ENCODE assay signal across 12 mouse cellular contexts in the genomic region with DNA sequence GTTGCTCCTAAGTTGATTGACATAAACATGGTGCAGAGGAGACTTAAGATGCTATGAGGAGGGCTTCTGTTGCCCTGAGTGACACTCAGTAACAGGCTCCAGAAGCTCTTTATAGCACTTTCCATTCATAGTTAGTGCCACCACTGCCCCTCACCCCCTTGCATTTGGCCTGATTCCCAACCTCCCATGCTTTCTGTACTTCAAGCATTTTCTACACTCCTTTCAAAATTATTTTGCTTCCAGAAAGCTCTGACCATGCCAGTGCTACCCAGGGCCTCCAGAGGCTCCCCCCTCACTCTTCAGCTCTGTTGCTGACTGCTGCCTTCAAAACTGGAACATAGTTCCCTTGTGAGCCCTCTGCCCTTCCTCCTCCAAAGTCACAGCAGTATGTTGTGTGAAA.
DNase-seq lines count a peak whose midpoint lies in the region; ATAC-seq and TF ChIP-seq lines count a peak whose summit lies in the region.
"Had no signal": no experiment of that assay in that cellular context is flagged by ENCODE, and none has a peak within 500 bp of the region (broad histone marks: within the 10 kb centered on the region; RNA-seq: fewer than 3 reads in every experiment).

No protein-coding gene starts in this region.

- H3K27ac ChIP-seq in embryonic facial prominence, embryonic 12.5 days = peak overlapping the region; percentile 59
- H3K27ac ChIP-seq in limb, embryonic 14.5 days (replicated peaks; ENCODE audit: low read depth, low read length) = no peak overlapping the region
- H3K27ac ChIP-seq: liver, embryonic 15.5 days had no signal

- TF ChIP-seq POLR2A in limb, embryonic 14.5 days (IDR thresholded peaks at IDR 0.05; ENCODE audit: borderline replicate concordance, extremely low read depth, insufficient read depth, insufficient read length) = no peak

- H3K4me2 ChIP-seq in embryonic facial prominence, embryonic 12.5 days (replicated peaks) = no peak overlapping the region
- no peak overlapping the region for H3K4me2 ChIP-seq in limb, embryonic 14.5 days (replicated peaks; ENCODE audit: low read depth, low read length, severe bottlenecking)
- H3K4me2 ChIP-seq: liver, embryonic 15.5 days had no signal

- DNase-seq in cerebellum, adult 9-10 months = peak; percentile 11
- no peak for DNase-seq in cerebellum, adult 11 months
- peak; percentile 3 to 7 for DNase-seq in kidney, postnatal 4 days
- no peak for DNase-seq in kidney, postnatal 25 days
- no peak for DNase-seq in limb, embryonic 14.5 days (ENCODE audit: low spot score)
- DNase-seq in thymus, postnatal 10 days (ENCODE audit: low spot score in 2 of 2) = no peak
- no peak for DNase-seq in heart, adult 18-20 months
- DNase-seq: adrenal gland, adult 2 months; thymus, postnatal 36 days had no signal

- no peaks in the 10 kb centered on the region for H3K9me3 ChIP-seq in embryonic facial prominence, embryonic 12.5 days
- no peaks in the 10 kb centered on the region for H3K9me3 ChIP-seq in limb, embryonic 14.5 days (ENCODE audit: control insufficient read depth, low read length)
- H3K9me3 ChIP-seq: liver, embryonic 15.5 days had no signal

- H3K9ac ChIP-seq in embryonic facial prominence, embryonic 12.5 days = no peak overlapping the region
- H3K9ac ChIP-seq in limb, embryonic 14.5 days (ENCODE audit: low read depth, low read length, severe bottlenecking) = no peak overlapping the region
- H3K9ac ChIP-seq: liver, embryonic 15.5 days had no signal

- H3K4me1 ChIP-seq in embryonic facial prominence, embryonic 12.5 days = peaks cover 5% of the 10 kb centered on the region
- H3K4me1 ChIP-seq in limb, embryonic 14.5 days (ENCODE audit: control insufficient read depth, insufficient read depth, low read length) = no peaks in the 10 kb centered on the region
- H3K4me1 ChIP-seq: liver, embryonic 15.5 days had no signal

- ATAC-seq in embryonic facial prominence, embryonic 12.5 days (ENCODE audit: insufficient number of reproducible peaks, insufficient read depth, low FRiP score, low TSS enrichment) = no peak
- ATAC-seq in limb, embryonic 14.5 days (ENCODE audit: low FRiP score, low read depth) = peak; percentile 30; the same call in 1 of the 2 replicates
- ATAC-seq: inflammation-experienced regulatory T-cells, adult 6 months had no signal

- H3K27me3 ChIP-seq in embryonic facial prominence, embryonic 12.5 days = no peaks in the 10 kb centered on the region
- no peaks in the 10 kb centered on the region for H3K27me3 ChIP-seq in limb, embryonic 14.5 days (ENCODE audit: control insufficient read depth, insufficient read depth, low read length)
- H3K27me3 ChIP-seq: liver, embryonic 15.5 days had no signal

- no peaks in the 10 kb centered on the region for H3K36me3 ChIP-seq in embryonic facial prominence, embryonic 12.5 days
- no peaks in the 10 kb centered on the region for H3K36me3 ChIP-seq in limb, embryonic 14.5 days (ENCODE audit: control insufficient read depth, insufficient read depth, low read length)
- H3K36me3 ChIP-seq: liver, embryonic 15.5 days had no signal

- H3K4me3 ChIP-seq in embryonic facial prominence, embryonic 12.5 days = no peak overlapping the region
- no peak overlapping the region for H3K4me3 ChIP-seq in limb, embryonic 14.5 days (replicated peaks; ENCODE audit: low read length)
- H3K4me3 ChIP-seq: liver, embryonic 15.5 days had no signal

Comparison
In these comparisons a context has a peak if more than half of its experiments do, and no peak if none do; other contexts are left out.
1. DNase-seq: peak in cerebellum, adult 9-10 months (single experiment) and kidney, postnatal 4 days (2 of 2); none in cerebellum, adult 11 months (single experiment), kidney, postnatal 25 days (0 of 2), limb, embryonic 14.5 days (single experiment), thymus, postnatal 10 days (0 of 2) and heart, adult 18-20 months (0 of 2).